Mouse (Mus musculus): ENCODE measurements around the gene Stip1. TPM values are rescaled to one million over a fixed set of nuclear protein-coding genes. Genes with fewer than 3 reads are reported as not detected.
"Not testable (repeated sequence)": the region's sequence is repeated elsewhere in the genome, so short reads cannot be mapped to it uniquely, and the experiment has no call there.

Gene Stip1
- 100 to 1,000 TPM; 179 to 195 TPM for total RNA-seq (2021)
- long read RNA-seq, experiment 1, transcript Stip1-201 (14 exons, 2,108 nt), result major isoform, 126 of 139 reads
- long read RNA-seq, experiment 1, partial matches to known transcripts, result 9 of 139 reads
- long read RNA-seq, experiment 1, other reads (novel, unspliced or antisense), result 4 of 139 reads
- long read RNA-seq, experiment 2, transcript Stip1-201 (14 exons, 2,108 nt), result major isoform, 201 of 220 reads
- long read RNA-seq, experiment 2, partial matches to known transcripts, result 10 of 220 reads
- long read RNA-seq, experiment 2, other reads (novel, unspliced or antisense), result 9 of 220 reads

DNA sequence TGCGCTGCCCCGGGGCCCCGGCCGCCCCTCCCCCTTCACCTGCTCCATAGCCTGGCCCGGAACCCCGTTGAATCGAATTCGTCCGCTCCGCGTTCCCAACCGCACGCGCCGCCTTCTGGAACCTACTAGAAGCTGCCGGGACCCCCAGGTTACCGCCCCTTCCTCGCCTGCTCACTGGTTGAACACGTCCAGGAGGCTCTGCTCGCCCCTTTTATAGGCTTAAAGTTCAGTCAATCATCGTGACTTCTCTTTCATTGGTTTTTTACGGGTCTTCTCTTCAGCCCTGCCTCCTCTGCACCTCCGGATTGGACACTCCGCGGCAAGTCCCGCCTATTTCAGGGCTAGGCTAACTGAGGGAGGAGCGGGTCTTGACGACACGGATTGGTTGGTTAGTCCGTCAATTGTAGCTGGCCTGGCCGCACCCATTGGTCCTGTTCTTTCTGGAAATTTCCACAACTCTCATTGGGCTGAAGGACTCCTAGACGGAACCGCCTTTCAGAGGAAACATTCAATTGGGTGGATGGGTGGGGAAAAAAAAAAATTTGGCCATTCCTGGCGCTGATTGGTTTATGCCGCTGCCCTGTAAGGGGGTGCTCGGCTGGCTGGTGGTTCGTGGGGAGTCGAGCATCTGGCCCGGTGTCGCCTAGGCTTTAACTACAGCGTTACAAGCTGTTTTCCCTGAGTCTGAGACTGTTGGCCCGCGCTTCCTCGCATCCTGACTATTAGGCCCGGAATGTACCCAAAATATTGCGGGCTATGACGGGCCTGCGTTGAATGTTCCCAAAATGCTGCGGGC is at the start of gene Stip1:
Stip1 (minus strand) TSS at position 127 of the 796 bp plus-strand sequence.
- peak; percentile 97 to 100 for DNase-seq (ENCODE audit: low spot score in 2 of 2)
- peak within 1 kb of the TSS; percentile 93 for H3K4me3 ChIP-seq
- TF ChIP-seq CTCF (conservative IDR thresholded peaks at IDR 0.05), result peak; percentile 65
- peak within 1 kb of the TSS; percentile 99 for H3K27ac ChIP-seq

DNA sequence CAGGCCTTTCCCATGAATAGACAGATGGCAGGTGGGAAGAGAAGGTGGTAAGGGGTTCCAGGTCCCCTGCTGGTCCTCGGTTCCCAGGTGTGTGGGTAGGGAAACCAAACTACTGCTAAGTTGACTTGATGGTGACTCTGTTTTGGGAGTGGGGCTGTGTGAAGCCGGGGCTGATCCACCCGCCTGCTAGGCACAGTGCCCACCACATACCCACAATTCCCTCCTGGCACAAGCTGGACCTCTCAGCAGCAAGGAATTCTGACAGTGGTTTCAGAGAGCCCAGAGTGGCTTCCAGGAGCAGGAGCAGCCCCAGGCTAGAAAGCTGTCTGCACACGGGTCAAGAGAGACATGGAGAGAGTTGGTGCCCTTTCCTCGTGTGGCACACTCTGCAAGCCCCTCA is 49.3 kb upstream of the Stip1 start:
- TF ChIP-seq CTCF (conservative IDR thresholded peaks at IDR 0.05), result no peak
- no peak for DNase-seq (ENCODE audit: low spot score in 2 of 2)
- Histone ChIP-seq H3K27ac (peak overlapping the region; percentile 36; the same call in 1 of the 2 replicates), H3K4me3 (no peak overlapping the region)

DNA sequence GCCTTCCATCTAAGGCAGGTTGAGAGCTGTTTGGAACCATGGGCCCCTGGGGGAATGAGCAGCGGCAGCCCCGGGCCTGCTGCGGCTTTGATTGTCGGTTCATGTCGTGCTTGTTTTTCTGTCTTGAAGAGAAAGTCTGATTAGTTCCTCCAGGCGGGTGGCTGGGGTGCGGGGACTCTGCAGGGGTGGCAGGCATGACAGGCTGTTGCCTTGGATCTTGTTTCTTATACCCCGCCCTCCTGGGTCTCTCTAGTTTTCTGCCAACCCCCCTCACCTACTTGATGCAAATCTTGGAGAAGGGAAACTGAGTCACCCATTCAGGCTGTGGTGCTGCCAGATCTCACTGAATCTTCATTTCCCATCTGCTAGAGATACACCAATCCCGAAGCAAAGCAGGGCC is 48.8 kb upstream of the Stip1 start:
- no peak for TF ChIP-seq CTCF (conservative IDR thresholded peaks at IDR 0.05)
- H3K4me3 ChIP-seq, result no peak overlapping the region
- H3K27ac ChIP-seq, result peak overlapping the region; percentile 46
- peak; percentile 35 to 61 for DNase-seq (ENCODE audit: low spot score in 2 of 2)

DNA sequence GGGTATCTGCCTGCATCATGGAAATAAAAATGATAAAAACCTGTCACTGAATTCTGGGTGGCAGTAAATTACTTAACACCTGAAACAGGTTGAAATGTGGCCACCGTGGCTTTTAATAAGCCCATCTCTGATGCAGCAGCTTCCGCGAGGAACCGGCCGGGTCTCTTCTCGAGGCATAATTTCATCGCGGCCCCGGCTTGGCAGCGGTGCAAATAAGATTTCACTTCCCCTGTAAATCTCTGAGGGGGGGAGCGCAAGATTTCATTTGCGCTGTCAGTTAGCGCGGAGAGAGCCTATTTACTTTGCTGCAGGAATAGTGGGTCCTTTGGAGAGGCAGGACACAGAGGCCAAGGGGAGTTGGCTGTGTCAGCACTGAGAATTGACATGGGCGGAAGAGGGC is 45.0 kb upstream of the Stip1 start:
- no peak for DNase-seq (ENCODE audit: low spot score in 2 of 2)
- H3K27ac ChIP-seq, result no peak overlapping the region
- no peak overlapping the region for H3K4me3 ChIP-seq
- TF ChIP-seq CTCF (conservative IDR thresholded peaks at IDR 0.05), result no peak

DNA sequence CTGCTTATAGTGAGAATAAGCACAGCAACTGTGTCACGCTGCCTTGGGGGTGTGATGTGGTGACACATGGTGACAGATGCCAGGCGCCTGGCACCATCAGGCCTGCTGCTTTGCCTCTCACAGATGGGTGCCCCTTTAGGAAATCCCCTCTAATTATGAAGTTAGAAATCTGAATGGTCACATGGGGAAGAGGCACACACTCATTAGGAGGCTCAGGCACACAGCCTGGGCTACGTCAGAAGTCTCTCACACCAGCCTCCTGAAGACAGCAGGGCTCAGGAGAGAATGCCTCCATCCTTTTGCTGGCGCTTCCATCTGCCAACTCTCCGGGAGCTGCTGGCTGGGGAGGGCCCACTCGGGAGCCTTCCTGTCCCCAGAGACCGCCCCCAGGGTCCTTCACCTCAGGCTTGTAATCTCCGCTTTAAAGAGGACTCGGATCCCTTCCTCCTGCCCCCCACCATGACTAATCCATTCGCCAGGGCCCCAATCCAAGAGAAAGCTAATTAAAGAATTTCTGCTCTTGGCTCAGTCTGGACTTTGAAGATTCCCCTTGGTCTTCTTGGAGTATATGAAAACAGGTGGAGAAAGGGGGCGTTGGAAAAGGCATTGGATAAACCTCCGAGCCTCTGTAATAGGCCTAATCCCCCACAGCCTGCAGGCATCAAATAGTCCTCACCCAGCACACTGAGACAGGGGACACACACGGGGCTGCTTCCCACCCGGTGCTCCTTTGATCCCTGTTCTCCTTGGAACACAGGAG is 43.4 kb upstream of the Stip1 start:
- DNase-seq (ENCODE audit: low spot score in 2 of 2), result peak; percentile 53 to 57
- Histone ChIP-seq H3K27ac (0 out of 2 replicates have a peak overlapping the region, but pooled peaks have one; percentile 37), H3K4me3 (no peak overlapping the region)
- TF ChIP-seq CTCF (conservative IDR thresholded peaks at IDR 0.05), result no peak

DNA sequence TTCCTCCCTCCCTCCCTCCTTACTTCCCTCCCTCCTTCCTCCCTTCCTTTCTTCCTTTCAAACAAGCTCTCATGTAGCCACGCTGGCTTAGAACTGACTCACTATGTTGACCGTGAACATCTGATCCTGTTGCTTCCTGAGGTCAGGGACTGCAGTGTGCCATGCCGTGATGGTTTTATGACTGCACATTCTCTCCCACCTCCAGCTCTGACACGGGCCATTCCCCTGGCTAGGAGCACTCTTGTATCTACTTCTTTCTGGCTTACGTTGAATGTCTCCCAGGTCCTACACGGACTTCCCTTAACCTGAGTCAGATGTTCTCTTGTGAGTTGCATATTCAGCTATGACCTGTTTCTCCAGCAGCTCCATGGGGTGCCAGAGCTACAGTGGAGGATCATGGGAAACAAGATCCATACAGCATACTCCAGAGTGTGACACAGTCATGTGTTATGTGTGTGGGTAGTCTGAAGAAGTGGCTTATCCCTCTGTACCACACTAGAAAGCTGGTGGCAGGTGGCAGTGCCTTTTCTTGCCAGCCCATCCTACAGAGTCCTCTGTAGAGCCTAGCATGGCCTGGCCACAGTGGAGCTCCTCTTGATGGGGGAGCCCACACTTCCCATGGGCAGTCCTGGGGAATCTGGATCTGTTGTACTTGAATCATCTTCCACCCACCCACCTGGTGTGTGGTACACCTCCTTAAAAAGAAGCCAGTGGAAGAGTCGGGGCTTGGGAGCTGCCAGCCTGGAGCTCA is 41.9 kb upstream of the Stip1 start:
- no peak overlapping the region for H3K4me3 ChIP-seq
- no peak for TF ChIP-seq CTCF (conservative IDR thresholded peaks at IDR 0.05)
- DNase-seq (ENCODE audit: low spot score in 2 of 2), result no peak
- no peak overlapping the region for H3K27ac ChIP-seq

DNA sequence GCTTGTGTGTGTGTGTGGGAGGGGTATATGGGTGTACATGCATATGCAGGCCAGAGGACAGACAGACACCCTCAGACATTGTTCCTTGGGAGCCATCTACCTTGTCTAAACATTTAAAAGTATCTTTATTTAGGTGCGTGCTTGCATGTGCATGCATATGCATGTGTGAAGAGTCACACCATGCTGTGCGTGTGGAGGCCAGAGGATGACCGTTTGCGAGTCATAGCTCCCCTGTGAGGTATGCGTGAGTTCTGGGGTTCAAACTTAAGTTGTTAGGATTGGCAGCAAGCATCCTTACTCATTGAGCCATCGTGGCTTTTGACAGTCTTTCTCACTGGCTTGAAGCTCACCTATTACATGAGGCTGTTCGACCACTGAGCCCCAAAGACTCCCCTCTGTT is 38.5 kb upstream of the Stip1 start:
- Histone ChIP-seq H3K4me3 (no peak overlapping the region), H3K27ac (no peak overlapping the region)
- no peak for TF ChIP-seq CTCF (conservative IDR thresholded peaks at IDR 0.05)
- DNase-seq (ENCODE audit: low spot score in 2 of 2), result no peak

DNA sequence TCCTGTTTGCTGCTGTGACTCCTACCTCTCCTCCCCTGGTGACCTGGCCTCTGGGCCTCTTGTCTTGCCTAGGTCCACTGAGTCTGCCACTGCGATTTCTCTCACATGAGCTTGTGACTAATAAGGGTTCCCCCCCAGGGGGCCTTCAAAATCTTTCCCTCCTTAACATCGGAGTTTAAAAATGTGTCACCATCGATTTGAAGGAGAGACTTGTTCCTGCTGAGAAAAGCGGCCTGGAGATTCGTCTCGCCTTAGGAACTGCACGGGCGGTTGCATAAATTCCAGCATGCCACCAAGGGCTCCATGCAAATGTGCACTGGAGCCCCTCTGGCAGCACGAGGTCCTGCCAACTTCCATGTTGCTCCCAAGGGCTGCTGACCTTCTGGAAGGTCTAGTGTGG is 37.9 kb upstream of the Stip1 start:
- TF ChIP-seq CTCF (conservative IDR thresholded peaks at IDR 0.05), result no peak
- H3K4me3 ChIP-seq, result no peak overlapping the region
- DNase-seq (ENCODE audit: low spot score in 2 of 2), result no peak
- H3K27ac ChIP-seq, result no peak overlapping the region

DNA sequence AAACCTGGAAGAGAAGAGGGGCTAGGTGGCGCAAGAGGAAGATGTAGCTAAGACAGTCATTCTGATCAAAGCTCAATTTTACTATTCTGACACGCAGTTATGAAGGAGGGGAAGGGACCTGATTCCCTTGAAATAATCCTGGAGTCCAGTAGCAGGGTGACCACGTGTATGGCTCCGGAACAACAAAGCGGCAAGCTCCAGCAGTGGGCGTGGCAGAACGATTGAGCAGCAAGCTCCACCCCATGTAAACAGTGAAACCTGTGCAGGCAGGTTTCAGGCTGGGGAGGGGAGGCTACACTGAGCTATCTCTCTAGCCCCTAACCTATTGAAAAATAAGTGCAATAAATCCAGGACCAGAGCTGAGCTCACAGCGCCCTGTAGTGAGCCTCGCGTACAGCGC is 35.6 kb upstream of the Stip1 start:
- not testable (repeated sequence) for DNase-seq (ENCODE audit: low spot score in 2 of 2); H3K4me3 ChIP-seq; H3K27ac ChIP-seq

DNA sequence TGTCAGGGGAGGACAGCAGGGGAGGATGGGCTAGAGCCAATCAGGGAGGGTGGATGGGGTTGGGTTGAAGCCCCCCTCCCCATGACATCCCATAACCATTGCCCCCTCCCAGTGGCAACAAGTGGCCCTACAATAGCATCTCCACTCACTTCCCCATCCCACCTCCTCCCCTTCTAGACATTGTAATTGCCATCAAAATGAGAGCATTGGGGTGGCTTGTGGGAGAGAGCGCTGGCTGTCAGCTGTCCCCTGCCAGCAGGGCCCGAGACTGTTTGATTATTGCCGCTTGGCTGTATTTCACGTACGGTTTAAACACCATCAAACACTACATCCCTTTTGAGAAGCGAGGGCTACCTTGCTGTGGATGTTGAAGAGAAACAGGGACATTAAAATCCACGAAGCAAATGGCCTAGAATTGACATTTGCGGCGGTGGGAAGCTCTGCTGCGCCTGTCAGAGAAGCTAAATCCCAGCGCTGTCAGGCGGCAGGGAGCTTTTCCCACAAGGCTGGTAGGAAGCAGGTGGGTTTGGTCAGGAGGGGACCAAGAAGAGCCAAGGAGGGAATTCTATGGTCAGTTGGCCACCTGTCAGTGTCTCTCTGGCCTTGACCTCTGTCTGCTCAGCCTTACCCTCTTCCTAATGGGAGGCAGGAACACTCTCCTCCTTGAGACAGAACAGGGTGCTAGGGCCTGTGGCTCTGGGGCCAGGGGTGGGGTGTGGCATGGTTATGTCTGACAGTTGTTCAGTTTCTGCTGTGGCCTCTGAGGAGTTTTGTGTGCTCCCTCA is 34.4 kb upstream of the Stip1 start:
- H3K4me3 ChIP-seq, result no peak overlapping the region
- 0 out of 2 replicates have a peak overlapping the region, but pooled peaks have one; percentile 48 for H3K27ac ChIP-seq
- TF ChIP-seq CTCF (conservative IDR thresholded peaks at IDR 0.05), result no peak
- DNase-seq (ENCODE audit: low spot score in 2 of 2), result no peak

DNA sequence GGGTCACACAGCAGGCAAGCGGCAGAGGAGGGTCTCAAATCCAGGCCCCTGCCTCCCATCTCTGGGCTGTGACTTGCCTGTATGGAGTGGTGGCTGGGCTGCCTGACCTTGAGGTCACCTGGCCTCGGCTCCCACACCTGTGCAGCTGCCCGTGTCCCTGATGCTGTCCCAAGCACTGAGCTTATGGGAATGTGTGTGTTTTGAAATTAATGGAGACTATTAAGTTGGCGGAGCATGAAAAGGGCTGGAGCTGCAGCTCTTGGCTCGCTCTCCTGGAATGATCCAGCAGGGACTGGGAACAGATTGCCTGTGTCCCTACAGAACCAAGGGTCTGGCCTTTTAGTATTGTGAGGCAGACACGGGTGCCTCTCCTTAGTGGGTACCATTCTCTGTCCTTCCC is 32.5 kb upstream of the Stip1 start:
- Histone ChIP-seq H3K4me3 (no peak overlapping the region), H3K27ac (no peak overlapping the region)
- DNase-seq (ENCODE audit: low spot score in 2 of 2), result no peak
- TF ChIP-seq CTCF (conservative IDR thresholded peaks at IDR 0.05), result no peak

DNA sequence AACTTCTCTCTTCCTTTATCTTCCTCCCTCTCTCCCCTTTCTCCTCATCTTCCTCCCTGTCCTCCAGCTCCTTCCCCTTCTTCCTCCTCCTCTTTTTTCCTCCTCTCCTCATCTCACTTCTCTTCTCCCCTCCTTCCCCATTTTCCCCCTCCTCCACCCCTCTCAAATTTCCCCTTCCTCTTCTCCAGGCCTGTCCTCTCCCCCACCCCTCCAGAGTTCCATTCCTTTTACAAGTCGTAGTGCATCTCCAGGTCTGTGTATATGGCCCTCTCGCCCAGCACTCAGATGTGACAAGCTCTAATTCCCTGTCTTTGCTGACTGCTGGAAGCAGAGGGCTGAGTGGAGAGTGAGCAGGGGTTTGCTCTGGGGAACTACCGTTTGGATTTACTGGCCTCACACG is 31.0 kb upstream of the Stip1 start:
- no peak overlapping the region for H3K27ac ChIP-seq
- no peak overlapping the region for H3K4me3 ChIP-seq
- no peak for TF ChIP-seq CTCF (conservative IDR thresholded peaks at IDR 0.05)
- no peak for DNase-seq (ENCODE audit: low spot score in 2 of 2)
